Mouse (Mus musculus) heart, embryonic 12.5 days (tissue): ENCODE data around the gene Slc22a8. TPM values are rescaled to one million over a fixed set of nuclear protein-coding genes. Genes with fewer than 3 reads are reported as not detected.

Source experiments
- ATAC-seq: fragments of 200-750 bp; cut with Nextera tagmentation; 2 replicates; pipeline ENCODE4 v1.8.0; 2017; ENCODE audit warnings: moderate TSS enrichment, moderate library complexity; ENCODE audit not compliant: insufficient number of reproducible peaks, low FRiP score
- H3K27ac ChIP-seq: fragments of 300-500 bp; sonication (generic); 2 replicates; pipeline ENCODE4 v1.5.1; 2016; ENCODE audit warnings: mild to moderate bottlenecking, moderate library complexity; ENCODE audit not compliant: poor library complexity, severe bottlenecking
- H3K27me3 ChIP-seq: fragments of 300-500 bp; sonication (generic); replicated peaks from 2 replicates; pipeline ENCODE4 v1.6.1; 2016; ENCODE audit warnings: mild to moderate bottlenecking, moderate library complexity
- H3K36me3 ChIP-seq: fragments of 300-500 bp; sonication (generic); 2 replicates; pipeline ENCODE4 v1.6.1; 2016; ENCODE audit warnings: mild to moderate bottlenecking, moderate library complexity
- H3K4me1 ChIP-seq: fragments of 300-500 bp; sonication (generic); replicated peaks from 2 replicates; pipeline ENCODE4 v1.6.1; 2016; ENCODE audit warnings: mild to moderate bottlenecking
- H3K4me2 ChIP-seq: fragments of 300-500 bp; sonication (generic); 2 replicates; pipeline ENCODE4 v1.6.1; 2016; ENCODE audit warnings: mild to moderate bottlenecking, moderate library complexity
- H3K4me3 ChIP-seq: fragments of 300-500 bp; sonication (generic); 2 replicates; pipeline ENCODE4 v1.5.1; 2016; ENCODE audit warnings: mild to moderate bottlenecking
- H3K9ac ChIP-seq: fragments of 300-500 bp; sonication (generic); 2 replicates; pipeline ENCODE4 v1.6.1; 2016; ENCODE audit warnings: mild to moderate bottlenecking, moderate library complexity
- H3K9me3 ChIP-seq: fragments of 300-500 bp; sonication (generic); replicated peaks from 2 replicates; pipeline ENCODE4 v1.6.1; 2016; ENCODE audit warnings: mild to moderate bottlenecking, moderate library complexity
- WGBS: fragments of 180-500 bp; shearing (Covaris S2); methylation state at CpG from one replicate; pipeline ENCODE4 v1.1.7; 2016; 5-methylcytosine and 5-hydroxymethylcytosine counted together
- polyA plus RNA-seq: library from polyadenylated mRNA; unstranded; fragments of >200 nt; fragmentation: Nextera tagmentation; extraction: Ambion mirVana; gene quantifications from 2 replicates; pipeline ENCODE4 v1.2.1, GENCODE M21; 2016

The Slc22a8 gene
- polyA plus RNA-seq, 1 experiment from 2014 or later = not detected

GRCm38 (mm10) chr19:8599229-8599628 is 8.2 kb downstream of the Slc22a8 start:
- 74% methylated on average over 2 of the region's 2 CpGs for WGBS
- no peaks in the 10 kb centered on the region for H3K9me3 ChIP-seq
- H3K27ac ChIP-seq = no peak overlapping the region
- H3K4me2 ChIP-seq = no peak overlapping the region
- peaks cover 25% of the 10 kb centered on the region for H3K4me1 ChIP-seq
- H3K27me3 ChIP-seq = no peaks in the 10 kb centered on the region
- H3K4me3 ChIP-seq = no peak overlapping the region
- H3K9ac ChIP-seq = no peak overlapping the region
- H3K36me3 ChIP-seq = no peaks in the 10 kb centered on the region
- ATAC-seq = no peak

DNA sequence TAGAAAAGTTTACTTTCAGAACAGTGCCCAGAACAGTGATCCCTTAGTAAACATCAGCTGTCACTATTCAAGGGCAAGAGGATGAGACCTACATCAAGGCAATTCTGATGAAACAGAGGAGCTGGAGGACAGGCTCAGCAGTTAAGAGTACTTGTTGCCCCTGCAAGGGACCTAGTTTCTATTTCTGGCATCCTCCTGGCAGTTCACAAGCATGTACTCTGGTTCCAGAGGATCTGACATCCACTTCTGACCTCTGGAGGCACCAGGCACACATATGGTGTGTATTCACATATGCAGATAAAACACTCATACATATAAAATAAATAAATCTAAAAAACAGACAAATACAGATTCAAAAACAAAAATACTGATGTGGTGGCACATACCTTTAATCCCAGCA is 10.9 kb downstream of the Slc22a8 start:
- no peak overlapping the region for H3K4me3 ChIP-seq
- H3K36me3 ChIP-seq = no peaks in the 10 kb centered on the region
- H3K9me3 ChIP-seq = no peaks in the 10 kb centered on the region
- H3K27ac ChIP-seq = peak overlapping the region; percentile 45; the same call in 1 of the 2 replicates
- H3K4me1 ChIP-seq = peaks cover 17% of the 10 kb centered on the region
- H3K27me3 ChIP-seq = no peaks in the 10 kb centered on the region
- ATAC-seq = no peak
- no peak overlapping the region for H3K9ac ChIP-seq
- no peak overlapping the region for H3K4me2 ChIP-seq

GRCm38 (mm10) chr19:8602914-8603313 is 11.9 kb downstream of the Slc22a8 start:
- no peak overlapping the region for H3K27ac ChIP-seq
- H3K36me3 ChIP-seq = no peaks in the 10 kb centered on the region
- ATAC-seq = peak; percentile 88
- no peak overlapping the region for H3K9ac ChIP-seq
- no peaks in the 10 kb centered on the region for H3K27me3 ChIP-seq
- H3K4me3 ChIP-seq = no peak overlapping the region
- H3K4me1 ChIP-seq = peaks cover 17% of the 10 kb centered on the region
- H3K4me2 ChIP-seq = no peak overlapping the region
- 18% methylated on average over 3 of the region's 3 CpGs for WGBS
- H3K9me3 ChIP-seq = no peaks in the 10 kb centered on the region

GRCm38 (mm10) chr19:8604536-8605240 is 13.6 kb downstream of the Slc22a8 start:
- no peak overlapping the region for H3K27ac ChIP-seq
- H3K4me2 ChIP-seq = no peak overlapping the region
- peaks cover 17% of the 10 kb centered on the region for H3K4me1 ChIP-seq
- no peaks in the 10 kb centered on the region for H3K9me3 ChIP-seq
- ATAC-seq = no peak
- WGBS = 92% methylated on average over 8 of the region's 8 CpGs
- H3K27me3 ChIP-seq = no peaks in the 10 kb centered on the region
- no peak overlapping the region for H3K9ac ChIP-seq
- H3K4me3 ChIP-seq = no peak overlapping the region
- no peaks in the 10 kb centered on the region for H3K36me3 ChIP-seq

GRCm38 (mm10) chr19:8605241-8605558 is 14.1 kb downstream of the Slc22a8 start:
- Histone ChIP-seq H3K27me3 (no peaks in the 10 kb centered on the region), H3K9me3 (no peaks in the 10 kb centered on the region), H3K4me1 (peaks cover 17% of the 10 kb centered on the region), H3K4me2 (no peak overlapping the region), H3K36me3 (no peaks in the 10 kb centered on the region), H3K27ac (no peak overlapping the region), H3K4me3 (no peak overlapping the region), H3K9ac (no peak overlapping the region)
- 70% methylated on average over 3 of the region's 3 CpGs for WGBS
- ATAC-seq = no peak; the same call in 1 of the 2 replicates

DNA sequence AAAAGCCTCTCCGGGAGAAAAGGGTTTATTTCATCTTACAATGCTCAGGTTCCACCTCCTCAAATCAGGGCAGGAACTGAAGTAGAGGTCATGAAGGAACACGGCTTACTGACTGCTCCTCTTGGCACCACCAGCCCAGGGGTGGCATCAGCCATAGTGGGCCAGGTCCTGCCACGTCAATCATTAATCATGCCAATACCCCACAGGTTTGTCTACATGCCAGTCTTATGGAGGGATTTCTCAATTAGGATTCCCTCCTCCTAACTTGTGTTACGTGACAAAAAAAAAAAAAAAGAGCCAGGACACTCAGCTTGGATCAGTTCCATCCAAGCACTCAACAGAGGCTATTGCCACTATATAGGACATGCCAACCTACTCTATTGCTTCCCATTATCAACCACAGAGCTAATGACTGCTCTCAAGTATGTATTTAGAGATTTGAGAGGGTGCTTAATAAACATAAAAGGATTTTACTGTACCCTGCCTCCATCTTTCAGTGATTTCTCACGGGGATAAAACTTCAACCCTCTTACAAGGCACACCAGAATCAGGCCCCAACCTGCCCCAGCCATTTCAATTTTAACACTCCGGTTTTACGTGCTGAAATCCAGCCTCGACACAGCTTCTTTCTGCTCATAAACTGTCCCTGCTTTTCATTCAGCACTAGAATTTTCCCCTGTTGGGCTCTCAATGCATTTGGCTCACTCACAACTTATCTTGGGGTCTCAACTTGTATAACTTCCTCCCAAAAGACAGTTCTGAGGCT is 20.5 kb downstream of the Slc22a8 start:
- Histone ChIP-seq H3K4me3 (no peak overlapping the region), H3K27me3 (0 out of 2 replicates have a peak, but pooled peaks cover 9% of the 10 kb centered on the region), H3K36me3 (no peaks in the 10 kb centered on the region), H3K9me3 (no peaks in the 10 kb centered on the region), H3K4me1 (no peaks in the 10 kb centered on the region), H3K9ac (no peak overlapping the region), H3K27ac (no peak overlapping the region), H3K4me2 (no peak overlapping the region)
- 82% methylated on average over 8 of the region's 8 CpGs for WGBS
- ATAC-seq = no peak

- Histone ChIP-seq H3K4me3 (no peak overlapping the region), H3K9ac (no peak overlapping the region), H3K27ac (no peak overlapping the region), H3K27me3 (0 out of 2 replicates have a peak, but pooled peaks cover 9% of the 10 kb centered on the region), H3K36me3 (no peaks in the 10 kb centered on the region), H3K9me3 (no peaks in the 10 kb centered on the region), H3K4me2 (no peak overlapping the region), H3K4me1 (no peaks in the 10 kb centered on the region)
- no peak for ATAC-seq
- WGBS = 75% methylated on average over 2 of the region's 2 CpGs
Measured at GRCm38 (mm10) chr19:8613111-8613510, 22.1 kb downstream of the Slc22a8 start.

GRCm38 (mm10) chr19:8614343-8614742 is 23.3 kb downstream of the Slc22a8 start:
- Histone ChIP-seq H3K4me2 (no peak overlapping the region), H3K9me3 (no peaks in the 10 kb centered on the region), H3K27ac (no peak overlapping the region), H3K4me1 (no peaks in the 10 kb centered on the region), H3K36me3 (no peaks in the 10 kb centered on the region), H3K9ac (no peak overlapping the region), H3K4me3 (no peak overlapping the region), H3K27me3 (0 out of 2 replicates have a peak, but pooled peaks cover 9% of the 10 kb centered on the region)
- ATAC-seq = no peak
- WGBS = 52% methylated on average over 2 of the region's 2 CpGs

DNA sequence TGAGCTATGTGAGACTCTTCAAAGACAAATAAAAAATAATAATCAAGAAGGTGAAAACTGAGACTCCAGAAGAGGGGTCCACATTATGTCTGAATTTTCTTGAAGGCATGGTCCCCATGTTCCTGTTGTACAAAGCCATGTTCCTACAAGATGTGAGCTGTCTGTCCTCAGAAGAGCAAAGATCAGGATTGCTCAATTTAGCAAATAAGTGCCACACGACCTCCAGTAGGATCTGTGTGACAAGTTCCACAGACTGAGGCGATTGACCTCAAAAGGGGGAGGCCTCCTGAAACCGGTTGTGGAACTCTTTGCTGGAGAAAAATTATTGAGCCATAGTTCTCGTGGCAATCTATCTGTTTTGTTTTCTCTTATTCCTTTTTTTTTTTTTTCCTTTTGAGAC is 25.3 kb downstream of the Slc22a8 start:
- no peak for ATAC-seq
- H3K4me1 ChIP-seq = no peaks in the 10 kb centered on the region
- no peak overlapping the region for H3K27ac ChIP-seq
- no peaks in the 10 kb centered on the region for H3K36me3 ChIP-seq
- H3K9me3 ChIP-seq = no peaks in the 10 kb centered on the region
- H3K4me2 ChIP-seq = no peak overlapping the region
- no peak overlapping the region for H3K9ac ChIP-seq
- no peak overlapping the region for H3K4me3 ChIP-seq
- 68% methylated on average over 4 of the region's 4 CpGs for WGBS
- 0 out of 2 replicates have a peak, but pooled peaks cover 9% of the 10 kb centered on the region for H3K27me3 ChIP-seq

DNA sequence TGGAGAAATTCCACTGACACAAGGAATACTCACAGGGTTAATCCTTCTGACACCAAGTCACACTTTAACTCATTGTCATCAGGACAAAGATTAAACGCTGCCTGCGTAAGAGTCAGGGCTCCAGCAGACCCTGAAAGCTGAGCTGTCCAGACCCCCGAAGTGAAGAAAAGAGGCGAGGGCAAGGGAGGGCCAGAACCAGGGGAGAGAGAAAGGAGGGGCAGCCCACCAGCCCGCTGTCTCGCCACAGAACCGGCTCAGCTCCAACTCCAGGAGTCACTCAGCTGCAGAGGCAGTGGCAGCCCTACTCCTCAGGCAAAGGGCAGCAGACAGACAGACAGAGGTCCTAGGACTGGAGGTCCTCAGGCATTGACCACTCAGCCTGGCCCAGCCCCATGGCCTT is 26.9 kb downstream of the Slc22a8 start, which contains the start of gene Slc22a6:
TSS of gene Slc22a6 (plus strand) at position 136 of the 400 bp plus-strand sequence.
- H3K36me3 ChIP-seq = no peaks in the 10 kb centered on the region
- no peaks in the 10 kb centered on the region for H3K4me1 ChIP-seq
- H3K4me3 ChIP-seq = no peak within 1 kb of the TSS
- no peak within 1 kb of the TSS for H3K4me2 ChIP-seq
- no peak within 1 kb of the TSS for H3K9ac ChIP-seq
- 27% methylated on average over 7 of the region's 7 CpGs for WGBS
- 0 out of 2 replicates have a peak, but pooled peaks cover 9% of the 10 kb centered on the region for H3K27me3 ChIP-seq
- ATAC-seq = no peak
- H3K27ac ChIP-seq = no peak within 1 kb of the TSS
- no peaks in the 10 kb centered on the region for H3K9me3 ChIP-seq

- WGBS = 85% methylated on average over 7 of the region's 7 CpGs
- H3K9me3 ChIP-seq = no peaks in the 10 kb centered on the region
- H3K27ac ChIP-seq = no peak overlapping the region
- no peak overlapping the region for H3K4me3 ChIP-seq
- H3K36me3 ChIP-seq = no peaks in the 10 kb centered on the region
- no peak overlapping the region for H3K9ac ChIP-seq
- H3K4me1 ChIP-seq = no peaks in the 10 kb centered on the region
- no peak overlapping the region for H3K4me2 ChIP-seq
- ATAC-seq = no peak
- H3K27me3 ChIP-seq = no peaks in the 10 kb centered on the region; the same call in 1 of the 2 replicates
Measured at GRCm38 (mm10) chr19:8621098-8621497, 30.0 kb downstream of the Slc22a8 start.
